Mouse (Mus musculus) left cerebral cortex, postnatal 14 days (tissue): ENCODE results near the gene C77080. TPM values are rescaled to one million over a fixed set of nuclear protein-coding genes. Genes with fewer than 3 reads are reported as not detected.

Experiments
- DNase-seq, 2 experiments: peaks; one replicate each; pipeline ENCODE4 v3.0.0; 2021 to 2022; ENCODE audit warnings: low spot score in 2 of 2, mixed read lengths in 1 of 2
- intact Hi-C: fragments of 180-260 bp; cut with DNase I; formaldehyde crosslinking; loops from one replicate; pipeline ENCODE4 v1.15.1; 2025
- total RNA-seq, 2 experiments: library from RNA; stranded (reverse); gene quantifications; 2 replicates each; pipeline ENCODE4 v1.2.3; 2021

C77080 gene
- total RNA-seq, 2 experiments from 2014 or later = 17.9 to 21.1 TPM

GRCm38 (mm10) chr4:129246360-129247301 is 14.6 kb downstream of the C77080 start:
- intact Hi-C loops = no loop called here
- DNase-seq = no peak

- intact Hi-C loops = no loop called here
- no peak for DNase-seq
These were observed 16.4 kb downstream of the C77080 start for GRCm38 (mm10) chr4:129244802-129245201.

- DNase-seq = no peak
- intact Hi-C loops = no loop called here
These were observed 18.4 kb downstream of the C77080 start for GRCm38 (mm10) chr4:129242761-129243160.

- intact Hi-C loops = no loop called here
- no peak for DNase-seq
These were observed 18.9 kb downstream of the C77080 start for GRCm38 (mm10) chr4:129242327-129242726.

- intact Hi-C loops = no loop called here
- no peak for DNase-seq
These were observed 19.3 kb downstream of the C77080 start for GRCm38 (mm10) chr4:129241898-129242297.

GRCm38 (mm10) chr4:129239075-129239474 is 22.1 kb downstream of the C77080 start:
- peak; percentile 54 to 67 for DNase-seq
- intact Hi-C loops = no loop called here

GRCm38 (mm10) chr4:129238579-129239016 is 22.6 kb downstream of the C77080 start:
- intact Hi-C loops = no loop called here
- DNase-seq = peak in 1 of 2 experiments; percentile 32

GRCm38 (mm10) chr4:129237843-129238441 is 23.3 kb downstream of the C77080 start:
- no peak for DNase-seq
- intact Hi-C loops = no loop called here

GRCm38 (mm10) chr4:129236236-129236813 is 24.9 kb downstream of the C77080 start:
- intact Hi-C loops = no loop called here
- no peak for DNase-seq

- intact Hi-C loops = no loop called here
- no peak for DNase-seq
These were observed 26.1 kb downstream of the C77080 start for GRCm38 (mm10) chr4:129235147-129235546.

- intact Hi-C loops = no loop called here
These were observed 26.7 kb downstream of the C77080 start for GRCm38 (mm10) chr4:129234488-129234887.

GRCm38 (mm10) chr4:129232561-129233360 is 28.4 kb downstream of the C77080 start:
- DNase-seq = no peak
- intact Hi-C loops = no loop called here

More at GRCm38 (mm10) chr4:129234488-129234887, 26.7 kb downstream of the C77080 start:
- DNase-seq = no peak

GRCm38 (mm10) chr4:129231594-129232450 is 29.4 kb downstream of the C77080 start:
- no peak for DNase-seq
- intact Hi-C loops = no loop called here

GRCm38 (mm10) chr4:129230926-129231325 is 30.3 kb downstream of the C77080 start:
- intact Hi-C loops = no loop called here
- no peak for DNase-seq

GRCm38 (mm10) chr4:129227985-129228381 is 33.2 kb downstream of the C77080 start:
- intact Hi-C loops = no loop called here
- no peak for DNase-seq

- intact Hi-C loops = no loop called here
- no peak for DNase-seq
These were observed 33.8 kb downstream of the C77080 start for GRCm38 (mm10) chr4:129227170-129227984.

GRCm38 (mm10) chr4:129226441-129226963 is 34.7 kb downstream of the C77080 start:
- intact Hi-C loops = no loop called here
- DNase-seq = no peak

- intact Hi-C loops = no loop called here
- DNase-seq = no peak
These were observed 35.9 kb downstream of the C77080 start for GRCm38 (mm10) chr4:129225315-129225714.
